Mouse (Mus musculus): ENCODE measurements at regions not wholly inside any gene's neighbourhood (a gene's known extent, or its start where the extent isn't known, plus 50 kb on each side); places are given as distances from the start of the nearest gene placed in this dataset.

DNA sequence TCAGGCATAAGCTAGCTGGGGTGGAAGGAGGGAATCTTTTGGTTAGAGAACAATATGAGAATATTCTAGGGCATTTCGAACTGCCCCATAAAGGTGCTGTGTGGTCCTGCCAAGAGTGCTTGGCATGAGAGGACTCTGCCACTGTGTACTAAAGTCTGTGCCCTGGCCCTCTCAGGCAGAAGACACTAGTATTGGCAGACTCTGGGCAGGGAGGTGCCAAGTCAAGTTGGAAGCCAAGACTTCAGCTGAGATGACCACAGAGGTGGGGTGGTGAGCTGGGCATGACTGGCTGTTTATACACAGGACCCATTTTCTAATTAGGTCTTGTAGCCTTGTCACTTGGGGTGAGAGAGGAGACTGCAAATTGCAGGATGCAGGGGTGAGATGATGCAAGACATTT is 104.4 kb upstream of the Glra1 start:
- DNase-seq (ENCODE audit: low spot score) = no peak

GRCm38 (mm10) chr11:55707467-55707866 is 99.5 kb upstream of the Glra1 start:
- DNase-seq (ENCODE audit: low spot score) = no peak

DNA sequence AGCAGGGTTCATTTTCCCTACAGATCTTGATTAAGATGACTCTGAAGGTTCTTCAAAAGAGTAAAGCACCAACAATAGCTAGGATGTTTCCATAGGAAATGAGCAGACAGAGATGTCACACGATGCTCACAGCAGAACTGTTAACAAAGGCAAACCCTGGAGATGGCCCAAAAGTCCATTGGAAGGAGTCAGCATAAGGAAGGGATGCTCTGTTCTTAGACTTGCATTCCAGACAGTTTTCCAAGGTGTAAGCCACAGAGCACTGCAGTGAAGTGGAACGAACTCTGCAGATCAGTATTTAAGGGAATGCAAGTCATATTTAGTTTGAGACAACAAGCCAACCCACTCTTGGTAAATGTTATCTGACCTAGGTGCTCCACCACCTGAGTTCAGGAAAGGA is 93.9 kb upstream of the Glra1 start:
- no peak for DNase-seq (ENCODE audit: low spot score)

GRCm38 (mm10) chr11:55685031-55685519 is 77.1 kb upstream of the Glra1 start:
- peak; percentile 78 for DNase-seq (ENCODE audit: low spot score)

DNA sequence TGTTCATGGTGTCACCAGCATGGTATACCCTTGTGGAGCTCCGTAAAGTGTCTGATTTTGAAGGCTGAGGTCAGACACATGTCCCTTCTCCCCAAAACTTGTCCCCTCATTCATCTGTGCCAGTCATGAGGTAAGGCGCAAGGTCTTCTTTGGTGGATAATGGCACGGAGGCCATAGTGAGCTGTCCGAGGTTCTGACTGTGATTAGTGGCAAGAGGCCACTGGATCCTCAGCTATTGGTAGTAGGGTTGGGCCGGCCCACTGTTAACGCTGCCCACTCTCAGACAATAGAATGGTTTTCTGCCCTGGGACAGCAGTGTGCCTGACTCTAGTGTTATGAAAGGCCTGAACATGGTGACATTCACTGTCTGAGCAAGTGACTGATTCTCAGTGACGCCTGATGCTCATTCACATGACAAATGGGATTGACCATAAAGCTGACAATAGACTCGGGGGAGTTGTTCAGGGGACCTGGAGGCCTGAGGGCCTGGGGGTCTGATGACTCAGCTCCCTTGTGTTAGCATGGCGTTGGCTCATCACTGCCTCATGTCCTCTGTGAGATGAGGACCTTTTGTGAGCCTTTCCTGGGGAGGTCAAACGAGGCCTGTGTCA is 74.5 kb upstream of the Glra1 start:
- DNase-seq (ENCODE audit: low spot score) = peak; percentile 82

- peak; percentile 39 for DNase-seq (ENCODE audit: low spot score)
Measured at GRCm38 (mm10) chr11:55681226-55681980, 73.4 kb upstream of the Glra1 start.

DNA sequence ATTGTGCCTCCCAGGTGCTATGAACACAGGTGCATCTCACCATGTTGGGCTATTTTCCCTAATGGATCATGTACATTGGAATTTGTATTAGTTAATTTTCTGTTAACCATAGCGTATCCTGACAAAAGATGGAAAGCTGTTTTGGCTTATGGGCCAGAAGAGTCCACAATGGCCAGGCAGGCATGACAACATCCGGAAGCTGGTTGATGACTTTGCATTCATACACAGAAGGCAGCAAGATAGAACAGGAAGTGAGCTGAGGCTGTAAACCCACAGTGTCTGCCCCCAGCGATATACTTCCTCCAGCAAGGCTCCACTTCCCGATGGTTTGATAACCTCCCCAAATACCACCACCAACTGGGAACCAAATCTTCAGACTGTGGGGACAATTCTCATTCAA is 55.1 kb upstream of the Glra1 start:
- DNase-seq (ENCODE audit: low spot score) = no peak

- DNase-seq (ENCODE audit: low spot score) = no peak
Measured at GRCm38 (mm10) chr11:55662283-55662682, 54.3 kb upstream of the Glra1 start.
